Mouse (Mus musculus): Measurements from ENCODE around the gene Ahcyl2.

DNA sequence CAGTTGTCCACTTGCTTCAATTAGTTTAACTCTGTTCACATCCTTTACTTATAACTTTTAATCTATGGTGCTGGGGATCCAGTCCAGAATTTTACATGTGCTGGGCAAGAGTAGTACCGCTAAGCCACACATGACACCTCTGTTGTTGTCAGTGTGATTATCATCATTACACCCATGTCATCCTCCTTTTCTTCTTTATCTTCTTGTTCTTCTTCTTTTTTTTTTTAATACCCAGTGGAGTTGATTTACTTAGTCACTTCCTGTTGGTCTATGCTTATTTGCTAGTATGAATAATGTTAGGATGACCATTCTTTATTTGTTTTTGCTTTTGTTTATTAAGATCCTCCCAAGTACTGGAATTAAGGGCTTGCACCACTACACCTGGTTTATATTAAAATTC lies 133.6 kb downstream of the Ahcyl2 start:
- TF ChIP-seq GATA1 (IDR thresholded peaks at IDR 0.05; ENCODE audit: low read length), result no peak
- TF ChIP-seq TAL1 (IDR thresholded peaks at IDR 0.05; ENCODE audit: low read length), result no peak

All from erythroblast, embryonic 14.5 days (primary cell).